8 mouse cellular contexts compared by ENCODE assay signal in the genomic region with DNA sequence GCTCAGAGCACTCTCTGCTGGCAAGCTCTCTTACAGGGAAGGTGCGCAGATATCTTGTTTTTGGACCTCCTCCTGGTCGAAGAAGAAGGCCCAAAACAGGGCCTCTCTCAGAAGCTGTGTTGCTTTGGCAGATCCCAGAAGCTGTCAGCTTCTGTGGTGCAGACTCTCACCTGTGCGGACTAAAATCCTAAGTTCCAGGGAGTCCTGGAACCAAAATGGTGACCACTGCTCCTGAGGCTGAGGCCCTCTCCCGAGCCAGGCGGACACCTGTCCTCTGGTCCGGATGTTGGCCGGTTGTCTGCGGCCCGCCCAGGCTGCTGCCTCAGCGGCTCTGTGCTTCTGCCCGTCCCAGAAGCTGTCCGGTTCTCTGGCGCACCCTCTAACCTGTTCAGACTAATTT.
A peak's percentile ranks its signal among the peaks of the same experiment; 100 is the strongest.
DNase-seq lines count a peak whose midpoint lies in the region.

No protein-coding gene starts in this region.

- peak; percentile 71 for DNase-seq in adrenal gland, postnatal 10 days
- DNase-seq in cerebellum, postnatal 36 days = peak; percentile 49 to 64
- DNase-seq in heart, adult 11 months = peak; percentile 98
- peak; percentile 65 for DNase-seq in kidney, postnatal 10 days
- peak; percentile 53 for DNase-seq in left cerebral cortex, adult 11 months (ENCODE audit: low spot score)
- DNase-seq in lung, postnatal 36 days = peak; percentile 52
- DNase-seq in spleen, adult 18-20 months = peak; percentile 48 to 65
- peak; percentile 94 for DNase-seq in urinary bladder, adult 2 months (ENCODE audit: low spot score)

Comparison
In these comparisons a context has a peak if more than half of its experiments do, and no peak if none do; other contexts are left out.
1. Peak in every context shown above with its lines: DNase-seq.